Mouse (Mus musculus) G1E-ER4 (cell line): ENCODE measurements around the gene Elmsan1. TPM values are rescaled to one million over a fixed set of nuclear protein-coding genes. Genes with fewer than 3 reads are reported as not detected.

Source experiments
- GATA1 ChIP-seq: IDR thresholded peaks from one replicate; pipeline ENCODE4 v1.8.0; 2012; ENCODE audit warnings: low read length, inconsistent platforms
- polyA plus RNA-seq: library from polyadenylated mRNA; stranded (reverse); fragments of >175 nt; gene quantifications from 2 replicates; pipeline ENCODE4 v1.2.3, GENCODE M21; 2012

Elmsan1 gene
- polyA plus RNA-seq, 1 experiment, result 107 TPM

DNA sequence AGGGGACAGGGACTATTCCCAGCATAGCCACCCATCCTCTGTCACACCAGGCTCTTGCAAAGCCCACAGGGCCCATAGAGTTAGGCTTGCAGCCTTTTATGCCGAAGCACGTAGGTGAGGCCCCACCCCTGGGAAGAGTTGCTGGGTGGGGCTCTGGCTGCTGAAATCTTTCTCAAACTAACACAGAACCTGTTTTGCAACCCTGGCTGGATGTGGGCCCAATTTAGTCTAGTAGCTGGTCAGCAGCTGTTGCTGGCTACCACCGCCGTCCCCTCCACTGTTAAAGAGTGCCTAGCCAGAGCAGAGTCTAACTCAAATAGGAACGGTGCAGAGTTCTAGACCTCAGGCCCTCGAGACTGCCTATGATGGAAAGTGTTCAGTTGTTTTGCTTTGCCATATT, 43.8 kb downstream of the Elmsan1 start:
- no peak for TF ChIP-seq GATA1

DNA sequence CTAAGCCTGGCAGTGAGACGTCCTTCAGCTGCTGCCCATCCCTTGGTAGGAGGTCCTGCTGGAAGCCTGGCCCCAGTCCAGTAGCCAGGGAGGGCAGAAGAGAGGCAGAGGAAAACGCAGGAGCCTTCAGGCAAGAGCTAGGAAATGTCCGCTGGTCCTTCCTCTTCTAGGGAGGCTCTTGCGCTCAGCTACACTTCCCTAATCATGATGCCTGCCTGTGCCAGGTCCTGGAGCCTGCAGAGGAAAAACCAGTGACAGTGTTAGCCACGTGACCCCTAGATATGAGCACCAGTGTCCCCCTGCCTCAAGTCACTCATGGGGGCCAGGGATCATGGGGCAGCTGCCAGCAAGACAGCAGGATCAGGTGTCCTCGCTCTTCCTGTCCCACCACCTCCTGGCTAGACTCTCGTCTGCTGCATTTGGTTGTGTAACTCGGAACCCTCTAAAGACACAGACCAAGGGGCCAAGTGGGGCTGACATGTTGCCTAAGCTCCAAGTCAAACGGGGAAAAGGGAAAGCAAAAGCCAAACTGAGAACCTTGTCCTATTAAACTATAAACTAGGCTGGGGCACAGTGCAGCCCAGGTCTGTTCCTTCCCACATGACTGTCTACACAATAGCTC, 44.4 kb downstream of the Elmsan1 start:
- TF ChIP-seq GATA1, result no peak

DNA sequence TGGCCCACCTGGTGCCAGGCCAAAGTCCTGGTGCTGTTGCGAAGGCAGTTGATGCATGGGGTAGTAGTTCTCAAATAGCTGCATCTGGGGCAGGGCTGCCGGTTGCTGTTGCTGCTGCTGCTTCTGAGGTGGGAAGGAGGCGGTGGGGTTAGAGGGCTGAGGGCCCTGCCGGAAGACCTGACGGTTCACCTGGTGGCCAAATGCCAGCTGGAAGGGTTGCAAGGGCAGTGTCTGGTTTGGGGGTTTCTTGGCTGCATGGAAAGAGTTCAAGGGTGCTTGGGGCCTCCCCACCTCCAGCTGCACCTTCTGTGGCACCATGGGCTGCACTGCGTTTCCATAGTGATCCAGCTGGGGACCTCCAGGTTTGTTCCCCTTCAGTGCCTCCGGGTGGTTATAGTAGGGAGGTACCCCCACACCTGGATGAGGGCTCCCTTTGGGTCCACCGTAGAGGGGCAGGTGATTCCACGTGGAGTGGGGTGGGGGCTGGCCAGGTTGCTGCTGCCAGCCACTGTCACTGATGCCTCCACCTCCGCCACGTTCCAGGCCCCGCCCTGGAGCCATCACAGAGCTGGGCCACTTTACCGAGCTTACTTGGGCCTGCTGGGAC, 45.3 kb downstream of the Elmsan1 start:
- TF ChIP-seq GATA1, result no peak

DNA sequence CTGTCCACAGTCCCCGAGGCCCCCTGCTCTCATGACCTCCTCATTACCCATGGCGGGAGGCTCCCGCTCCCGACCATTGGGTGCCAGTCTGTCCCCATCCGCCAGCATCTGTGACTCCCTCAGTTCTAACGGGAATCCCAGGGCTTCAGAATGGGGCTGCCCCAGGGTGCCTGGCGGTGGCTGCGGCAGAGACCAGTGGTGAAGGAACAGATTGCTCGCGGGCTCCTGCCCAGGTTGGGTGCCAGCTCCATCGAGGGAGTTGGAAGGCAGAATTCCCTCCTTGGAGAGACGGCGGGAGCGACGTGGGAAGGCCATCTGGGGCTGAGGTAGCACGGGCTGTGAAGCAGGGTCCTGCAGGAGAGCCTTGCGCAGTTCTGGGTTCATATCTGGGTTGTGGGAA, 45.8 kb downstream of the Elmsan1 start:
- no peak for TF ChIP-seq GATA1

DNA sequence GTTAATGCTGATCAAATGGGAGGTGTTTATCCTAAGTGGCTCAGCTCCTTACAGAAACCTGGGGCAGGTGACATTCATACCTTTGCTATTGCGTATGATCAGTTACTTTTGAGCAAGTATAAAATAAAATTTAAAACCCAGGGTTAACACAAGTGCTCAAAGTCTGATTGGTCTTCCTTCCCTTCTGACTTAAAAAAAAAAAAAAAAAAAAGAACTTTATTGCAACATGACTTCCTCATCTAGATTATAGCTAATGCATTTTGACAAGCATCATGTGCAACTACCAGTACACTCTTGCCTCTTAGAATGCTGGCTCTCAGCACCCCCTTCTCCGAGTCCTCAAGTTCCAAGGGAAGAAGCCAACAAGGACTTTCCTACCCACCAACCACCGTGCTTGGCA, 46.5 kb downstream of the Elmsan1 start:
- no peak for TF ChIP-seq GATA1

DNA sequence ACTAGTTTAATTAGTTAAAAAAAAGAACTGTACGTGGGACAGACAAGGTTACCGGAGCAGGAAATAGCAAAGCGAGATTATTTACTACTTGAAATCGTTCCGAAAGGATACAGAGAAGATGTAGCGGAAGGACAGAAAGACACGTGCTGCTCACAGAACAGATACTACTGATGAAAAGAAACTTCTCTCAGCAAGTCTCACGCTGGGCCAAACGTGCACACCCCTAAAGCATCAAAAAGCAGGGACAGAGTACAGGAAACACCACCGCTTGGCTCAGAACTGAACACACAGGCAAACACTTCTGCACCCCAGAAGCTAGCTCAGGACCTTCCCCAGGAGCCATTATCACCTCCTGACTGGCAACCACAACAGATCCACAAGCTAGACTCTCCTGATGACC, 48.1 kb downstream of the Elmsan1 start:
- no peak for TF ChIP-seq GATA1

DNA sequence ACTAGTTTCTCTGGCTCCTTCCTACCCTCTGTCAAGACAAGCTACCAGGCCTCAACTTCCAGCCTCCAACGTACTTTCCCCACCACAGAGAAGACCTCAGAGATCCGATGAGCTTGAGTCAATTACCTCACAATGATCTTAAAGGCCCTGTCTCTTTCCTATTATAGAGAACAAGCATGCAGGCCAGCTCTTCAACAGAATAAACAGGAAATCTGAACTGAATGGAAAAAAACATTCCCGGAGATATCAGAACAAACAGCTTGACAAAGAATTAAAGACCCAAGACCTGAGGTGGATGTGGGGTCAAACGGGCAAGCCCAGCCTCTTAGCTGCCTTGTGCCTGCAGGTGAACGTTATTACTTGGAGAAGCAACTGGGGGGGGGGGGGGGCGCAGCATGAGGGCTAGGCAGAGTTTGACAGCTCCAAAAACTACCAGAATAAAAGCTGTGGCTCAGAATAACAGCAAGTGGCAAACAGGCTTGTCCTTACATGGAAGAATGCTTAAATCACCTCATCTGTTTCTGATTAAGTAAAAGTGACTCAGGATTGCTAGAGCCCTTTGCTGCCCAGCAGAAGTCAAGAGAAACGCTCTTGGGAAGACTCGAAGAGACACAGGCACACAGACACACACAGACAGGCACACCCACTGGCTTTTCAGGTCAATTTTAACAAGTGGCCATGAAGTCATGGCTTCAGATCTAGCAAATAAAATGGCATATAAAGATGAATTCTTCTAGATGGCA, 52.9 kb downstream of the Elmsan1 start:
- no peak for TF ChIP-seq GATA1

DNA sequence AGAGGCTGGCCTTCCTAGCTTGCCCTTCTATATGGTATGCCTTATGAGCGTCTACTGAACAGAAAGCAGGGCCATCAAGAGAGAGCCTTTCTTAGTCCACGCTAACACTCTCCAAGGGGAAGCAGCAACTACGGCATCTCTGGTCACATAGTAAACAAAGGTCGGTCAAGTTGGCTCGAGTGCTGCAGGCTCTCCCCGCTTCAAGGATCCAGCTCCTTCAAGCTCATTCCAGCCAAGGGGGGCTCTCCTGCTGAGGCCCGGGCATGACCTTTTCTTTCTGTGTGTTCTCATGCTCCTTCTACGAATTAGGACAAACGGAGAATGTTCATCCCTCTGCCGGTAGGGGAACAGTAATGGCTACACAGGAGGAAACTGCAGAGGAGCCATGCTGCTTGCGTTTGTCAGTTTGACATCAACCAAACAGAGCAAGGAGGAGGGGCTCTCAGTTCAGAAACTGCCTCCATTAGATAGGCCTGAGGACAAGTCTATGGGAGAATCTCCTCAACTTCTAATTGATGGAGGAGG, 55.0 kb downstream of the Elmsan1 start:
- TF ChIP-seq GATA1, result no peak

DNA sequence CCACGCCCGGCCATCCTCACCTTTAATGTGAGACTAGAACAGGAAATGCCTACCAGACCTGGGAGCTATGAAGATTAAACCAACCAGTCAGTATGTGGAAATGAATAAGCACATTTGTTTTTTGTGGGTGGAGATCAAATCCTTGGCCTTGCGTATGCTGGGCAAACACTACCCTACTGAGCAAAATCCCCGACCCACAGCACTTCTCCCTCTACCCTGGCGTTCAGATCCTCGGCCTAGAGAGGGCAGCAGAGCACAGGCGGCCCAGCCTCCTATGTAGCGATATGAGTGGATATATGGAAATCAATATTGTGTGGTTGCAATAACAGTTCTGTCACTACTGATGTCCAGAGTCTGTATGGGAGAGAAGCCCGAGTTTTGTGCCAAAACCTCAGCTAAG, 55.5 kb downstream of the Elmsan1 start:
- no peak for TF ChIP-seq GATA1

DNA sequence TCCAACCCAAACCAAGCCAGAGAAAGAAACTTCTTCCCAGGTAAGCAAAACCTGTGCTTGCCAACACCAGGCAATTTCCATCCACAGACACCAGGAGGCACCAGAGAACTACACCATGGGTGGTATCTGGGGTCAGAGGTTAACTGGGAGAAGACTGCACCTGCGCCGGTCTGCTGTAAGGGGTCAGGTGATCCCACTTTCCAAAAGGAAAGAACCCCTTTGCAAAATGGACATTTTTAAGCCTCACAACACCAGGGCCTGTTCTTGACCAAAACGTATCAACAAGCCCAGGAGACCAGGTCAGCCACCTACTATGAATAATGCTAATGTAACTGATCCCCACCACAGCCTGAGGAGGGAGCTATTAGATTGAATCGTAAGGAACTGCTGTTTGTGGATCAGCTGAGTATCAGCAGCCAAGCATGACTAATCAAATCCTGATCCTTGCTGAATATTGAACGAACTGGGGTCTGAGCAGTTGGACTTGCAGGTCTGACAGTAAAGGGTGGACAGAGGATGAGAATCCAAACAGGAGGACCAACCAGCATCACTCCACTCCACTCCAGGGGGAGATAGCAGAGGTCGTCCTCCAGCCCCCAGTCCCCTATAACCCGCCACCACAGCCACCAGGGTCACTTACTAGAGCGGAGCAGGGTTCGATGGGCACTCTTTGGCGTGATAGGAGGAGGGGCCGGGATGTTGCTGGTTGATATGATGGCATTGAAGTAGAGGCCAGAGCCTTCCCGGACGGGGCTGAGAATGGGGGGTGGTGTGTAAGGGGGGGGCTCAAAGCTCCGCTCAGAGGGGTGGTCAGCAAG, 56.9 kb downstream of the Elmsan1 start:
- TF ChIP-seq GATA1, result no peak

DNA sequence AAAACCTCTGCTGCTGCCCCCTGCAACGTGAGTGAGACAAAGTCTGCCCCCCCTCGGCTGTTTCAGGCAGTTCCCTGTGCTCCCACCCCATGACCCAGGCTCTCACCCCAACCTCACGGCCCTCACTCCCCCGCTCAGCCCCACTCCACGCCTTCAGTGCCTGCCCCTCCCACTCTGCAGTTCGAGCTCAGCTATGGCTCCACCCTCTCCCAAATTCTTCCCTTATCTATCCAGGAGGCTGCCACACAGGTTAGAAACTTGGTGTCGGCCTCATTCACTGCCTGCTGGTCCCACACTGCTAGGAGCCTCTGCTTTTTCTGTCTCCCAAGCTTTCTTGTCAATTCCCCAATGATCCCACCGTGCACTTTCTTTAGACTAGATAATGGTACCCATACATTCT, 57.6 kb downstream of the Elmsan1 start:
- TF ChIP-seq GATA1, result no peak

DNA sequence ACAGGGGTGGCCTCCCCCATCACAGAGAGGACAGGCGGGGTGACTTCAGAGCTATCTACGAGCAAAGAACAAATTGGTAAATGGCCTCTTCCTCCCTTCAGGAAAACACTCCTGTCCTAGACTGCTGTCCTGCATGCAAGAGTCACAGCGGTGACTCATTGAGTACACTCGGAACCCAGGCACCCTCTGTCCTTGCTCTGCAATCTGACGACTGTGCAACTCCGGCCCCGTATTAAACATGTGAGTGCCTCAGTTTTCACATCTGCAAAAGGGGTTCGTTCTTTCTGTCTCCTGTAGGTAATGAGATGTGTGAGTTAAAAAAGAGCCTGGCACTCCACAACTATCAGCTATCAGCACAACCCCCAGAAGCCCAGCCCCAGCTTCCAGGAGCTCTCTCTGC, 58.2 kb downstream of the Elmsan1 start:
- TF ChIP-seq GATA1, result no peak

DNA sequence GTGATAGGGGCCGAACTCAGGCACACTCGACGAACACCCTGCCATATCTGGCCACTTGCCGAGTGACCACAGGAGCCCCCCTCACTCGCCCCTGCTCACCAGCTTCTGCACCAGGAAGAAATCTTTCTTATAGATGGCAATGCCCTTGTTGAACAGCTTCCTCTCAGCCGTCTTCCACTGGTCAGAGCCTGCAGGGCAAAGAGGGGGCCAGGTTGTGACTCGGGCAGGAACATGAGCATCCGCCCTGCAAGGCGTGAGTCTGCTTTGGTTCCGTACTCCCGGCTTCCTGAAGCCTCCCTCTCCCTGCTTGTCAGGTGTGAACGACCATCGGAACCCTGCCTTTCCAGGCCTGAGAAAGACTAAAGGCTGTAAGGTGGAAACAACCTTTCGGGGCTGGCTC, 60.5 kb downstream of the Elmsan1 start:
- no peak for TF ChIP-seq GATA1

DNA sequence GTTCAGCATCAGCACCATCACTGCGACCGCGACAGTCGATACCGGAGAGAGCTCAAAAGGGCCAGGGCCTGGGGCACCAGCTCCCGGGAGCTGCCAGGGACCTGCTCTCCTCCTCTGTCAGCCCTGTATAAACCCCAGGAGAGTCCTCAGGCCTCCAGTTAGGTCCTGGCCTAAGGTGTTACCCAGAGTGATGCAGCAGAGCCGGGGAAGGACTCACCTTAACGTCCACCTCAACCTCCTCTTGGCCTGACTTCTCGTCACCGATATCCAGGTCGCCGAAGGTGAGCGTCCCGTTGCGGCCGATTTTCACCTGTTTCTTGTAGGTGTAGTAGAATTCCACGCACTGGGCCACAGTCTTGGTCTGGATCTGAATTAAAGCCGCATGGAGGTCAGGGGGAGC, 62.5 kb downstream of the Elmsan1 start:
- no peak for TF ChIP-seq GATA1

DNA sequence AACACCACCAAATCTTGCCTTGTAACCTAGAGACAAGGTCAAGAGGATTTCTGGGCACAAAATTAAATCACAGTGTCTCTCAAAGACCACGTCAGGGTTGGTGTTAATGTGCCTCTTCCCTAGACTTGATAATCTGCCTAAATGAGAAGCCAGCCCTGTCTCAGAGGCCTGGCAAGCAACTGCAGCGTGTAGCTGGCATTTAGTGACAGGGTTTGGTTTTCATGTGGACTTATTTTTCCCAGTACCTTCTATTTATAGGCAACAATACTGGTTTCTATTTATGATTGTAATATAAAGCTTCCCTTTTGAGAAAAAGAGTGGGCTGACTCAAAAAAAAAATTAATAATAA, 63.2 kb downstream of the Elmsan1 start:
- TF ChIP-seq GATA1, result no peak
